Mouse (Mus musculus) limb, embryonic 14.5 days (tissue): ENCODE results near the gene Vps4a. TPM values are rescaled to one million over a fixed set of nuclear protein-coding genes. Genes with fewer than 3 reads are reported as not detected.
A peak's percentile ranks its signal among the peaks of the same experiment; 100 is the strongest.

ENCODE experiments used
- ATAC-seq: fragments of 200-750 bp; cut with Nextera tagmentation; 2 replicates; pipeline ENCODE4 v1.8.0; 2017; ENCODE audit warnings: low read depth, moderate number of reproducible peaks, moderate TSS enrichment; ENCODE audit not compliant: low FRiP score
- DNase-seq: peaks from one replicate; pipeline ENCODE4 v3.0.0-alpha.2; 2015; ENCODE audit warnings: low spot score
- H3K27ac ChIP-seq: fragments of 300-500 bp; sonication (generic); replicated peaks from 2 replicates; pipeline ENCODE4 v1.5.1; 2014; ENCODE audit warnings: low read depth, mild to moderate bottlenecking, low read length, moderate library complexity, mixed read lengths
- H3K27me3 ChIP-seq: fragments of 300-500 bp; sonication (generic); 2 replicates; pipeline ENCODE4 v1.6.1; 2014; ENCODE audit warnings: low read length, mixed read lengths; ENCODE audit not compliant: control insufficient read depth, insufficient read depth
- H3K36me3 ChIP-seq: fragments of 300-500 bp; sonication (generic); 2 replicates; pipeline ENCODE4 v1.6.1; 2014; ENCODE audit warnings: mild to moderate bottlenecking, low read length, moderate library complexity, mixed read lengths; ENCODE audit not compliant: control insufficient read depth, insufficient read depth
- H3K4me1 ChIP-seq: fragments of 300-500 bp; sonication (generic); 2 replicates; pipeline ENCODE4 v1.6.1; 2014; ENCODE audit warnings: antibody characterized with exemption, low read length, mixed read lengths; ENCODE audit not compliant: control insufficient read depth, insufficient read depth
- H3K4me2 ChIP-seq: fragments of 300-500 bp; sonication (generic); replicated peaks from 2 replicates; pipeline ENCODE4 v1.6.1; 2014; ENCODE audit warnings: low read depth, mild to moderate bottlenecking, low read length, moderate library complexity; ENCODE audit not compliant: severe bottlenecking
- H3K4me3 ChIP-seq: fragments of 300-500 bp; sonication (generic); replicated peaks from 2 replicates; pipeline ENCODE4 v1.5.1; 2014; ENCODE audit warnings: low read length
- H3K9ac ChIP-seq: fragments of 300-500 bp; sonication (generic); 2 replicates; pipeline ENCODE4 v1.6.1; 2014; ENCODE audit warnings: mild to moderate bottlenecking, low read depth, low read length, moderate library complexity; ENCODE audit not compliant: severe bottlenecking
- H3K9me3 ChIP-seq: fragments of 300-500 bp; sonication (generic); 2 replicates; pipeline ENCODE4 v1.6.1; 2016; ENCODE audit warnings: low read length; ENCODE audit not compliant: control insufficient read depth
- POLR2A ChIP-seq: fragments of 200-500 bp; IDR thresholded peaks from 2 replicates; pipeline ENCODE4 v1.8.0; 2012; ENCODE audit warnings: inconsistent platforms, mild to moderate bottlenecking, moderate library complexity, borderline replicate concordance; ENCODE audit not compliant: insufficient read depth, insufficient read length; ENCODE audit errors: extremely low read depth
- WGBS: fragments of 180-500 bp; shearing (Covaris S2); extraction: QIAGEN DNeasy Blood & Tissue Kit; methylation state at CpG from one replicate; pipeline ENCODE4 v1.1.7; 2014; 5-methylcytosine and 5-hydroxymethylcytosine counted together
- polyA plus RNA-seq, 2 experiments: library from polyadenylated mRNA; depleted of rRNA in 1 of 2; stranded (reverse) in 1 of 2; unstranded in 1 of 2; fragments of >200 nt; fragmentation: Nextera tagmentation in 1 of 2; extraction: Ambion mirVana in 1 of 2; gene quantifications; 2 replicates each; pipeline versions ENCODE4 v1.2.1 to v1.2.3; 2012 to 2014

Gene Vps4a
- polyA plus RNA-seq, 2 experiments, result 50.8 to 75.8 TPM

GRCm38 (mm10) chr8:107036626-107037025 lies 5.6 kb downstream of the Vps4a start:
- ATAC-seq (no peak), DNase-seq (no peak)
- 92% methylated on average over 8 of the region's 8 CpGs for WGBS
- Histone ChIP-seq H3K4me1 (peaks cover 7% of the 10 kb centered on the region), H3K36me3 (peaks cover 50% of the 10 kb centered on the region), H3K27ac (no peak overlapping the region), H3K4me3 (no peak overlapping the region), H3K9me3 (no peaks in the 10 kb centered on the region), H3K9ac (no peak overlapping the region), H3K27me3 (no peaks in the 10 kb centered on the region), H3K4me2 (no peak overlapping the region)
- TF ChIP-seq POLR2A, result no peak

GRCm38 (mm10) chr8:107040632-107041031 lies 9.6 kb downstream of the Vps4a start:
- ATAC-seq (no peak), DNase-seq (no peak)
- peaks cover 87% of the 10 kb centered on the region for H3K36me3 ChIP-seq
- TF ChIP-seq POLR2A, result no peak
- no peaks in the 10 kb centered on the region for H3K4me1 ChIP-seq
- no peaks in the 10 kb centered on the region for H3K9me3 ChIP-seq
- H3K4me2 ChIP-seq, result no peak overlapping the region
- no peak overlapping the region for H3K9ac ChIP-seq
- 81% methylated on average over 7 of the region's 7 CpGs for WGBS
- H3K27ac ChIP-seq, result no peak overlapping the region
- H3K4me3 ChIP-seq, result no peak overlapping the region
- no peaks in the 10 kb centered on the region for H3K27me3 ChIP-seq

- ATAC-seq, result no peak
- H3K9me3 ChIP-seq, result no peaks in the 10 kb centered on the region; the same call in 1 of the 2 replicates
- H3K27me3 ChIP-seq, result no peaks in the 10 kb centered on the region
- 94% methylated on average over 6 of the region's 6 CpGs for WGBS
- H3K27ac ChIP-seq, result no peak overlapping the region
- DNase-seq, result no peak
- no peak overlapping the region for H3K9ac ChIP-seq
- H3K4me3 ChIP-seq, result no peak overlapping the region
- peaks cover 79% of the 10 kb centered on the region for H3K36me3 ChIP-seq
- TF ChIP-seq POLR2A, result no peak
- H3K4me1 ChIP-seq, result peaks cover 10% of the 10 kb centered on the region; the same call in 1 of the 2 replicates
- no peak overlapping the region for H3K4me2 ChIP-seq
Observed at GRCm38 (mm10) chr8:107045478-107045877, 14.5 kb downstream of the Vps4a start.

GRCm38 (mm10) chr8:107046976-107047375 lies 16.0 kb downstream of the Vps4a start:
- Histone ChIP-seq H3K9me3 (no peaks in the 10 kb centered on the region; the same call in 1 of the 2 replicates), H3K4me1 (peaks cover 10% of the 10 kb centered on the region; the same call in 1 of the 2 replicates), H3K27me3 (no peaks in the 10 kb centered on the region), H3K36me3 (peaks cover 80% of the 10 kb centered on the region), H3K4me3 (0 out of 2 replicates have a peak overlapping the region, but pooled peaks have one; percentile 7), H3K27ac (no peak overlapping the region), H3K9ac (no peak overlapping the region), H3K4me2 (no peak overlapping the region)
- DNase-seq, result no peak
- WGBS, result 88% methylated on average over 5 of the region's 5 CpGs
- TF ChIP-seq POLR2A, result no peak
- ATAC-seq, result no peak

- peak; percentile 23; the same call in 1 of the 2 replicates for TF ChIP-seq POLR2A
- peaks cover 80% of the 10 kb centered on the region for H3K36me3 ChIP-seq
- H3K4me3 ChIP-seq, result peak within 1 kb of the TSS; percentile 90
- H3K27me3 ChIP-seq, result no peaks in the 10 kb centered on the region
- H3K27ac ChIP-seq, result peak within 1 kb of the TSS; percentile 91
- DNase-seq, result peak; percentile 76
- peaks cover 10% of the 10 kb centered on the region; the same call in 1 of the 2 replicates for H3K4me1 ChIP-seq
- whole genome bisulfite sequencing, result 1% methylated on average over 79 of the region's 87 CpGs
- H3K9ac ChIP-seq, result peak within 1 kb of the TSS; percentile 88
- no peaks in the 10 kb centered on the region; the same call in 1 of the 2 replicates for H3K9me3 ChIP-seq
- ATAC-seq, result peak; percentile 82
- H3K4me2 ChIP-seq, result peak within 1 kb of the TSS; percentile 87
Observed at GRCm38 (mm10) chr8:107048061-107048941, 17.3 kb downstream of the Vps4a start, which contains the start of gene Pdf. TSS of gene Pdf (minus strand) at chr8:107048614.
